Mouse (Mus musculus): ENCODE measurements around the gene Rsad2.
"Not testable (repeated sequence)": the region's sequence is repeated elsewhere in the genome, so short reads cannot be mapped to it uniquely, and the experiment has no call there.

Rsad2 gene

DNA sequence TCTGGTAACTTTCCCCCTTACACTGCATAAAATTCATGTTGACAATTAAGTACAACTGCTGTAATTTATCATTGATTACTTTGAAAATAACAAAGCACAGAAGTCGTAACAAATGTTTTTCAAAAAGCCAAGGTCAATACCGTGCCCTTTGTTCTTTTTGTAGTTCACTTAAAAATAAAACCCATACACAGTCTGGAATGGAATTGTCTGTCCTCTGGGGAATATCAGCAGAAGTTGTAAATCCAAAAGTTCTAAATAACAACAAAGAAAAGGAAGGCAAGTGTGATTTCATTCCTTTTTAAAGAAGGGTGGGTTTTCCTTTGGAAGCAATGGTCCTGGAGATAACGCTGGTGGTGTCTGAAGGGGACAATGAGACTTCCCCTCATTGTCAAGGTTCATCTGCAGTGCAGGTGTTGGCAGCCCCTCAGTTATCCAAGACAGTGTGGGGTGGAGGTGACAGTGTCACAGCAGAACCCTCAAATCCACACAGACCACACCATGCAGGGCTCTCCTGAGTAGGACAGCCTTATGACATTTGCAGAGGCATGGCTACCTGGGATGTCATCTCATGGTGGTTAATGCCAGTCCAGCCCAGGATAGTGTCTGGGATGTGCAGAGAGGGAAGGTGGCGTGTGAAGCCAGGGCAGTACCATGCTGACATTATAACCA is 9.7 kb downstream of the Rsad2 start:
- DNase-seq (ENCODE audit: low spot score), result no peak

DNA sequence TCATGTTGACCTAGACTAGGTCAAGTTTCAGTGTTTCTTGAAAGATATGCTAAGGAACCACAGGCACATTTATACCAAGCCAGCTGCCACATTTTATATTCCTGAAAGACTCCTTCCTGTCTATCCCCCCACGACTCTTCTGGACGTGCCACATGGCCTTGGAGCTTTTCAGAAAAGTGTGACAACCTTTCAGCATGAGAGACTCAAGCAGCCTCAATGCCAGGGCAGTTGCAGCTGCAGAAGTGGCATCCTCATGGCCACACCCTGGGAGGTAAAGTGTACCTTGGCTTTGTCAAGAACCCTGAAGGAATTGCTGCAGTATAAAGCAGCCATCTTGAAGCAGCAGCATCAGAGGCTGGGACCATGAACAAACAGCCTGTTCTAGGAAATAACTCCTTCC is 11.7 kb downstream of the Rsad2 start:
- no peak for DNase-seq (ENCODE audit: low spot score)

DNA sequence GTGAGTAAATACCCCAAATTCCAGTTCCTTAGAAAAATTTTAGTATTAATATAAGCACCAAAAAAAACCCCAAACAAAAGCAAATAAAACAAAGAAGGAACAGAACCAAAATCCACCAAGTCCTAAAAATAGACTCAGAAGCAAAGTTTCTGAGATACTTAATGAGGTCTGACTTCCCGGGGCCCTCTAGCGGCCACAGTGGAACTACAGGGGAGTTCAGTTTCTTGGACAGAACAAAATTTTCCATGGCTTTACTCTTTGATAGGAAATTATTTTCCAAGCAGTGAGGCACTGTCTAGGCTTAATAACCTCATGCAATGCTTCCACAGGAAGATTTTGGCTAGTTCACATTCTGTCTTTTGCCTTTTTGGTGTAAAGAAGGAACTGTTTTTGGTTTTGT is 12.2 kb downstream of the Rsad2 start:
- peak; percentile 41 for DNase-seq (ENCODE audit: low spot score)

DNA sequence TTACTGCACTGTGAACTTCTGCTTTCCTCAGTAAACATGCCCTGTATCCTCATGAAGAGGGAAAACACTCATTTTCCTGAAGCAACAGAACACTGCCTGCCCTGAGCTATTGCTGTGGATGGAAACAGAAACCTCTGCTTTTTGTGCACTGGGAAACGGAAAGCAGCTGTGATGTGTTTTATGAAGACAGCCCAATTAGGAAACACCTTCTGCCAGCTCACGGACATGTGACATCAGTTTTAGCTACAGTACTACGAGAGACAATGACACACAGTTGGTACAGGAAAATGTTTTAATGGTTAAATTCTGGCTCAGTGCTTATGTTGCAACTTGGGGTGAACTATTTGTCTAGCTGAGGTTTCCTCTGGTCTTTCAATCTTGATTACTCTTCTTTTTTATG is 16.9 kb downstream of the Rsad2 start:
- DNase-seq (ENCODE audit: low spot score), result no peak

DNA sequence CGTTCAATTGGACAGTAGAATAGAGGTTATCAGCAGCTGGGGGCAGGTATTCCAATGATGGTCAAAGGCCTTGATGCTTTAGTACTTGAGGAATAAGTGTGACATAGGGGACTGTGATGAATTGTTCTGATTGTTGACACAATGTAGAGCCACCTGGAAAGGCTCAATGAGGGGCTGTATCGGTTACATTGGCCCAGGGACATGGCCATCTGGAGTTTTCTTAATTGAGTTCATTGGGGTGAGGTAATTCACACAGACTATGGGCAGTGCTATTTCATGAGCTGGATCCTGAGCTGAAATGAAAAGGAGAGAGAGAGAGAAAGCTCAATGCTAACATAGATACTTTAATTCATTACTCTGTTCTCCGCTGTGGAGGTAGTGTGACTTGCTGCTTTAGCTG is 18.3 kb downstream of the Rsad2 start:
- no peak for DNase-seq (ENCODE audit: low spot score)

DNA sequence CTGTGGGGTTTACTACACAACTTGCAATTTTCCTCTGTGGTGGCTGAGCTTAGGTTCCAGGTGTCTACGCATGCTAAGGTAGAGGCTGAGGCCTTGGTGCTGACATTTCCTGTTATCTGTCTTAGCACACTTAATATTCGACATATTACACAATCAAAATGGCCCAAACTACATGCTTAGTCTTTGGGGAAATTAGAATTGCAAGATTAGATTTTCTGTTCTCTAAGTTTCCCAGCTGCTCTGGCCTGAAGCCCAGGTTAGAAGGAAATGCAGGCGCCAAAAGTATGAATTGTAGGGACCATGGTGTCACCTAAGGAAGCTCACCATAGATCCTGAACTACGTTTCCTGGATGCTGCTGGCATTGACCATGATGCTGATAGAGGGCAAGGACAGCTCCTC is 19.9 kb downstream of the Rsad2 start:
- DNase-seq (ENCODE audit: low spot score), result no peak

DNA sequence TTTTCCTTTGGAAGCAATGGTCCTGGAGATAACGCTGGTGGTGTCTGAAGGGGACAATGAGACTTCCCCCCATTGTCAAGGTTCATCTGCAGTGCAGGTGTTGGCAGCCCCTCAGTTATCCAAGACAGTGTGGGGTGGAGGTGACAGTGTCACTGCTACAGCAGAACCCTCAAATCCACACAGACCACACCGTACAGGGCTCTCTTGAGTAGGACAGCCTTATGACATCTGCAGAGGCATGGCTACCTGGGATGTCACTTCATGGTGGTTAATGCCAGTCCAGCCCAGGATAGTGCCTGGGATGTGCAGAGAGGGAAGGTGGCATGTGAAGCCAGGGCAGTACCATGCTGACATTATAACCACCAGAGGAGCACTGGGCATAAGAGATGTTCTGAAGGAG is 27.5 kb downstream of the Rsad2 start:
- not testable (repeated sequence) for DNase-seq (ENCODE audit: low spot score)

DNA sequence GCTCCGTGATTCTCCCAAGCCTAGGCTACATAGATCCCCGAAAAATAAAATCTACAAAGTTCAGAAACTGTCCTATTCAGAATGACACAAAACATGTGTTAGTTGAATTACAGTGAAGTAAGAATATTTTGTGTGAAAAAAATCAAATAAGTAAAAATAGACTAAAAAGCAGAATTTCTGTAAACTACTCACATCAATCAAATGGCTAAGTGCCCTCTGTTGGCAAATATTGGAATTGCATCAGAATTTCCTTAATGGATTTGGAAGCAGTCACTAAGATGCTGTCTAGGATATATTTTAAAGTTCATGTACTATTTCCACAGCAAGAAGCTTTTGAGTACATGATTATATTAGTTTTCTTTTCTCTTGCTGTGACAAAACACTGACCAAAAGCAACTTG is 31.4 kb downstream of the Rsad2 start:
- no peak for DNase-seq (ENCODE audit: low spot score)

DNA sequence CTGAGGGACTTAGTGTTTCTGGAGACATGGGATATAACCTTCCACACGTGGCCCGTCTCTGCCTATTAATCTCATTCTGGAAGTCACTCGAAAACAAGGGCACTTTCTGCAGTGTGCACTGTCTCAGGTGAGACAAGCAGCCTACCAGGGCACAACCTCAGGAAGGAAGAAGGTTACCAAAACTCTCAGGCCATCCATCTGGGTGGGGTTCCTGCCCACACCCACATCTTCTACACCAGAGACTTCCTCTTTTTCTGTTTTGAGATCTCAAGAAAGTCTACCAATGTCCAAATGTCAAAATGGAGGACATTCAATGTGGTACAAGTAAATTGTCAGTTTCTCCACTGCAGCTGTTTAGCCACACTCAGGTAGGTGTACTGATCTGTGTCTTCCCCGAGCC is 37.9 kb downstream of the Rsad2 start:
- DNase-seq (ENCODE audit: low spot score), result no peak

DNA sequence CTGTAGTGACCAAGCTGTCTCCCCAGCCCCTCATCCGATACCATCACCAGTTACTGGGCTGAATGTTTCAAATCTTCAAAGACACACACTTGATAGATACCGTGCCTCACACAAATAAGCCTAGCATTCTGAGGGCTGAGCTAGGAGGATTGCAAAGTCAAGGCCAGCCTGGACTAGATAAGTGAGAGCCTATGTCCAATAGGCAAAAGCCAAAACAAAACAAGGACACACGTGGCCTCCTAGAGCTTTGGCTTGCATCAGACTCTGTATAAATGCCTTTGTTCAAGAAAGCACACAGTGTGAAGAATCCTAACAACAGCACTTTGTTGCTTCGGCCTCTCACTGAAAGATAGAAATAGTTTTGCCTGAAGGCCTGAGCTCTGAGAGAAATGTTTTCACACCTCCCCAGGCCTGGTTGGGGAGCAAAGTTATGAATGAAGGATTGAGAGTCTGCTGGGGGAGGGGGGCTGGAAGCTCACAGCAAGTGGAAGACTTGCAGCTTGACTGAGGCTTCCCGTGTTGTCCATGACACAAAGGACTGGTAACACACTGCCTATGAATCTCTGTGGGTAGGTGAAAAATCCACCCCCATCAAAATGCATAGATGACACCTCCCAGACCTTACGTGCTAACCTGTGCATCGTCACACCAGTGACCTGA is 39.5 kb downstream of the Rsad2 start:
- no peak for DNase-seq (ENCODE audit: low spot score)

DNA sequence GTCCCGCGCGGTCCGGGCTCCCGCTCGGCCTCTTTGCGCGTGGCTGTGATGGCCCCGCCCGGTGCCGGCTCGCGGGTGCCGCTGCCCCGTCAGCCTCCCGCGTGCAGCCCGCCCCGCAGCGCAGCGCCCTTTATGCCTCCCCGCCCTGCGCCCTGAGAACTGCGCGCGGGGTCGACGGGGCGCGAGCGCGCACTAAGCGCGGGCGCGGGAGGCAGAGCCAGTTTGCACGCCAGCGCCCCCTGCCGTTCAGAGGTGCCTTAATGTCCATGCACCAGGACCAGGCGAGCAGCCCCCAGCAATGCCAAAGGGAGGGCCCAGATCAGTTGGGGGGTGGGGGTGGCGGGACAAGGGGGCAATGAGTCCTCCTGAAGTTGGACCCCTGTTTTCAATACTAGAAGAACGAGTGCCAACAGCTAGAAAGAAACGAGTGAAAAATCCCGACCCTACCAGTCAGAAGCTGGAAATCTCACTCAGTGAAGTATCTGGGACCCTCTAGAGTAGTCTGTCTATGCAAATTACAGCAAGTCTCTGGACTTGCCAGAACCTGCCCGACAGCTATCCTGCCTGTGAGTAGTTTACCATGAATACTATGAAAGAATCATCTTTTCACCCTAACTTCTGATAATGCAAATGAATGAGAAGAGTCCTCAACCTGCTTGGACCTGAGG is 41.0 kb downstream of the Rsad2 start, which contains the start of gene Rnf144a:
Gene Rnf144a, minus strand, starts transcription at position 151 of the 668 bp plus-strand sequence.
- peak; percentile 78 for DNase-seq (ENCODE audit: low spot score)

DNA sequence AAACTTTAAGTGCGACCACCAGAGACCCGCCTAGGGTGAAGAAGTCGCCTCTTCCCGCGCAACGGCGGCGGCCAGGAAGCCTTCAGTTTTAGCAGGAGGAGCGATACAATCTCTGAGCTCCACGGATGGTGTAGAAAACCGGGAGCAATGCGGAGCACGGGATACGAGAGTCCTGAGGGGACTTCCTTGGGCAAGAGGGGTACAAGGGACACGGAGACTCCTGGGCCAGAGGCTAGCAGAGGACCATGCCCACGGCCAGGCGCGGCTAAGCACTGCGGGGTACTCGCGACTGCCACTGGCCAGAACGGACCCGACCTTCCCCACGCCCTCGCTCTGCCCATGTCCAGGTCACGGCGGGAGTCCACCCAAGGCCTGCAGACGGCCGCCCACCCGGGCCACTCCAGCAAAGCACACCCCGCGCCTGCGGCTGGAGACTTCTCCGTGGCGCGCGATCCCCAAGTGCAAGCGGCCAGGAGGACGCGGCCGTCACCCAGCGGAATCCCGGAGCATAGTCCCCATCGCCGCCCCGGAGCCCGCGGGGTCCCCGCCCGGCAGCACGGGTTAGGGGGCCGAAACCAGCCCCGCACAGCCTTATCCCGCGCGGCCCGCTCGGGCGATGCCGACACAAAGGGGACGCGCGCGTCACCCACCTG is 41.7 kb downstream of the Rsad2 start:
- no peak for DNase-seq (ENCODE audit: low spot score)

DNA sequence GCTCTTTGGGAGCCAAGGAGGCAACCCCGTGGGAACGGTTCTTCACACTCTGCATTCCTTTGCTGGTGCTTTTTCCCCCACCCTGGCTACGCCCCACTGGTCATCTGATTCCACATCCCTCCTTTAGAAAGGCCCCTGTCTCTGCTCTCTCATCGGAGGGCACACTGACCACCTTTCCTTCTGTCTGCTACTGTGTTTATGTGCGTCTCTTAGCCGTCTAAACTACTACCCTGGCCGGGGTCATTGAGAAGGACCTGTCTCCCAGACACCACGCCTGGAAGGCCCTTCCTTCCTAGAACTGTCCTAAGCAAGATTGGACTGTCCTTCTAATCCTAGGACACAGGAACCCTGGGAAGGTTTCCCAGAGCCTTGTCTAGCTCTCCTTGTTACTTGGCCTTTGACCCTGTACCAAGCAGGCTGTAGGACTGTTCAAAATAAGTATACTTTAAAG is 42.3 kb downstream of the Rsad2 start:
- DNase-seq (ENCODE audit: low spot score), result no peak

DNA sequence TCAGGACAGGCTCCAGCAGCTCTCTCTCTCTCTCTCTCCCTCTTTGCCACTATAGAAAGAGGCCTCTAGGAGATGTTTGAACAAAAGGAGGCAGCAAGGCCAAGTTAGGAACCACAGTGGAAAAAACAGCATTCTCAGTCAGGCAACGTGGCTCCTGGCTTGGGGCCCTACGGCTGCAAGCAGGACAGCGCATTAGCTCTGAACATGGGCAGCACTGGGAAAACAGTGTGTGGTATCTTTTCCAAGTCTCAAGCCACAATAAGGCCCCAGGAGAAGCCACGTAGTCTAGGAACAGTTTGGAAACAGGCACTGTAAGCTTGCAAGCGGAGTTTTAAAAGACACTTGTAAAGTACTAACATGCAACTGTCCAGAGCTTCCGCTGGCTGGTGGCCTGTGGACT is 43.5 kb downstream of the Rsad2 start:
- DNase-seq (ENCODE audit: low spot score), result no peak

DNA sequence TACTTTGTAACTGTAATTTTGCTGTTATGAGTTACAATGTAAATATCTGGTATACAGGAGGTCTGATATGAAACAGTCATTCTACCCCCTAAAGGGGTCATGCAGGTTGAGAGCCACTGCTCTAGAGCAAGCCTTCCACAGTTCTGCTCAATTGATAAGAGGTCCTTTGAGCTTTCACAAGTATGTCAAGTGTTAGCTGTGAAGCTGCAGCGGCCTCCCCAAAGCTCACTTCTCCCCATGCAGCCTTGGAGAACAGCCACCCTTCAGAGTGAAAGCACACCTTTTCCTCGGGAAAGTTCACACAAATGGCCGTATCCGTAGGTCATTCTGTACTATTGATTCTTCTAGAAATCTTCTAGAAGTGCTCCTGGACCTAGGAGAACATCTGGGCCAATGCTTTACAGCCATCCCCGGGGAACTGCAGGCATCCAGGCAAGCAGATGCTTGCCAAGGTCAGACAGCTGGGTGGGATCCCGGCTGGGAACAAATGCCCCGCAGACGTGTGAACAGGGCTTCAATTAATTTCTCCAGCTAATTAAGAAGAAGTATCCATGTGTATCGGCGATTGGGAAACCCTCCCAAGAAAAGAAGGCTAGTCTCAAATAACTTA is 44.3 kb downstream of the Rsad2 start:
- no peak for DNase-seq (ENCODE audit: low spot score)

DNA sequence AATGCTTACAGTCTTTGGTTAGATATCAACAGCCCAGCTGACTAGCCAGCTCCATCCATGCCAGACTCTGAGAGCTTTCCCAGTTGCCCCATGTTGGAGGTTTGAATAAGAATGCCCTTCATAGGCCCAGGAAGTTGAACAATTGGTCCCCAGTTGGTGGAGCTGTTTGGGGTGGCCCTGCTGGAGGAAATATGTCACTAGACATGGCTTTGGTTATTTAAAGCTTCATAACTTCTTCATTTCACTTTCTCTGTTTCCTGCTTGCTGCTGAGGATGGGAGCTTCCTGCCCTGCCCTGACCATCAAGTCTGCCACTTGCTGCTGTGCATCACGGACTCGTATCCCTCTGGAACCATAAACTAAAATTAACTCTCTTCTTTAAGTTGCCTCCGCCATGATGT is 45.8 kb downstream of the Rsad2 start:
- no peak for DNase-seq (ENCODE audit: low spot score)

DNA sequence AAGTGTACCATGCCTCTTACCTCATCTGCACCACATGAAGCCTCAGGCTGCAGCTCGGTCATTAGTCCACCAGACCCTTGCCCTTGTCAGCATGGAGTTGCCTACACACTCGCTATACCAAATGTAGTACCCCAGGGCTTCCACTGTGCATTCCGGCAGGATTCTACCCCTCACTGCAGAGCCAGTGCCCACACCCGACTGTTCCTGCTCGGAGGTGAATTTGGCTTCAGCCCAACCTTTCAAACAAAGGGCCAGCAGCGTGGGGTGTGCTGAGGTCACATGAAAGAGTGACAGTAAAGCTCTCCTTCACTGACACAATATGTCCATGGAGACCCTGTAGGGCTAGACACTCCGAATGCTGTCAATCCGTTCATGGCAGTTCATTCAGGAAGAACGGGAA is 47.5 kb downstream of the Rsad2 start:
- DNase-seq (ENCODE audit: low spot score), result no peak

DNA sequence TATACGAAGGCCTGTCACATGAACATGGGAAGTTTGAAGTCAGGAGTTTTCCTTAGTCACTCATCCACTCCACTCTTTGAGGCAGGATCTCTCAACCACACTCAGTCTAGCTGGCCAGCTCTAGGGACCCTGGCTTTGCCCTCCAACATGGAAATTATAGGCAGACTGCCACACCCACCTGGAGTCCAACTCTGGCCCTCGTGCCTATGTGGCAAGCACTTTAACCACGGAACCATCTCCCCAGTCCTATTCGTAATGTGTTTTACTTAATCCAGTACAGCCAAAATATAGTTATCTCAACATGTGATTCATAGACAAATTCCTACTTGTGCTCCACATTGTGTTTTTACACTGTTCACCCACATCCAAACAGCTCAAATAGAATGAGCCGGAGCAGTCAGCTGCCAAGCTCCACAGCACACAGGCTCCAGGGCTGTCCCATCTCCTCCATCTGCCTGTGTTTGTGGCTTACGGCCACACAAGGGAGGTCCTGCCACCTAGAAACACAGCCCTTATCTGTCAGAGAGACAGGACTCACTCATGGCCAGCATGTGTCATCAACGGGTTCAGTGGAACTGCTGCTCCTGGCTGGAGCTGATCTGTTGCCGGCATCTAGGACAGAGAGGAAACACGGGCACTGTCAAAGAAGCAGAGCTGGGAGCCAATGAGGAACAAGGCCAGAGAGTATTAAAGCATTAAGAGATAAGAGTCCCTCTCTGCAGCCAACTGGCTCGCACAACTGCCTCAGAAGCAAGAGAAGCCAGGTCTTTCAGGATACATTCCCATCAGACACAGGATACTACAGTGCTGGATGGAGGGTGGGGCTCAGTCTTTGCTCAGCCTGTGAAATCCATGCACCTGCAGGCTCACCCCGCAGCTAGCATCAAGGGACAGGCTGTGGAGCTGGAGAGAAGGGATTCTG is 51.2 kb downstream of the Rsad2 start:
- no peak for DNase-seq (ENCODE audit: low spot score)

DNA sequence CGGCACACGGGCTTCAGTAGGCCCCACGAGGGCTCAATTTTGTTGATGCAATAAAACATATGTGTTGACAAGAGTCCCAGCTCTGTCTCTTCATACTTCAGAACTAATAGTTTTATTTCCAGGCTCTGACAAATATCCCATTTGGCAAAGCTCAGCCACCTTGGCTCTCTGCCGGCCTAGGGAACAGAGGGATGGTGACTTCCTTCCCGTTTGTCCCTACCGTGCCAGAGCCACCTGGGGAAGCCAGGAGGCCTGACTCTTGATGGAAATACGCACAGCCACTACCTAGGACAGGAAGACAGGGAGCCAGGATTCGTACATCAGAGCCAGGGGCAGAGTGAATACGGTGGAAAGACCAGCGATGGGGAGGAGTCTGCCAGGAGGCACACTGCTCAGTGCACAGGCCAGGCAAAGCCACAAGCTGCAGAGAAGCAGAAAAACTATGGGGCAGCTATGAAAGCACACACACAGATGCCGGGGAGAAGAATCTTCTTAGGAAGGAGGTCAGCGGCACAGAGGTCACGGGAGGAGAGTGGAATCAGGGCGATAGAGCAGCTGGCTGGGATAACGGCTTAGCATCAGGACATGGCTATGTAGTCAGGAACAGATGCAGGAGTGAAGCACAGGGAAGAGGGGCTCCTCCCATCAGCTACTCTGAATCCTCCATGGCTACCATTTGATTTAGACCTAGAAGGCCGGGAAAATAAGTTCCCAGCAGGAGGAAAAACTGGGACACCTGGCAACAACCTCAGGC is 52.7 kb downstream of the Rsad2 start:
- DNase-seq (ENCODE audit: low spot score), result no peak

DNA sequence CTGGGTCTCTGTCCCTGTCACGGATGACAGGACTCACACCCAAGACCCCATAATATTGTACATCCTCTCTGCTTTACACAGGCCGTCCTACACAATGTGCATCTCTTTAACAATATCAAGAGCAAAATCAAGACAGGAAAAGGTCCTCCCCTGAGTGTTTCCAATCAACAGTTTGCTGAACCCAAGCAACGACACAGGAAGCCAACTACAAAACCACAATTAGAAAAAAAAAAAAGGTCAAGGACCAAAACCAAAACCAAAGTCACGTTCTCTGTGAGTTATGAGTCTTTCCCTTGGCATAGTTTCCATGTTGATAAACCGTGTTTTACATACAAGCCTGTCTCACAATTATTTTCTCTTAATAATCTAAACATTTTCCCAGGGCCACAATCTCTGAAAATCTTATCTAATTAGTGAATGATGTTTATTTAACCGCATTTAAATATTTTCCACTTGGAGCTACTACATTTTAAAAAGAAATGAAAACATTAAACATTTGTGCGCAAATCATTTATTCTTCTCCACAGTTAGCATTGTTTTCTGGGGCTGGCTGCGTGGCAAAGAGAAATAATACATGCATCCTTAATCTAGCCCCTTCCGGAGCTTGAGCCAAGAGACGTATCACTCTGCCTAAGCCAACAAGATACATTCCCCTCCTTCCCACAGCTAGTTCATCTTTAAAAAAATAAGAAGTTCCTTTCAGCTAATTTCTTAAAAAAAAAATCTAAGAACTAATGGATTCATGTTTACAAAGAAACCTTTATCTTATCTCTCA is 54.4 kb downstream of the Rsad2 start:
- no peak for DNase-seq (ENCODE audit: low spot score)
